Mouse (Mus musculus) E14TG2a.4 (cell line): ENCODE results near the gene Podxl2.

Experiments
- CTCF ChIP-seq: conservative IDR thresholded peaks from 2 replicates; pipeline ENCODE4 v1.5.1; 2014; ENCODE audit warnings: low read length
- POU5F1 ChIP-seq: IDR thresholded peaks from 2 replicates; pipeline ENCODE4 v1.6.1; 2014; ENCODE audit warnings: low read length, borderline replicate concordance

DNA sequence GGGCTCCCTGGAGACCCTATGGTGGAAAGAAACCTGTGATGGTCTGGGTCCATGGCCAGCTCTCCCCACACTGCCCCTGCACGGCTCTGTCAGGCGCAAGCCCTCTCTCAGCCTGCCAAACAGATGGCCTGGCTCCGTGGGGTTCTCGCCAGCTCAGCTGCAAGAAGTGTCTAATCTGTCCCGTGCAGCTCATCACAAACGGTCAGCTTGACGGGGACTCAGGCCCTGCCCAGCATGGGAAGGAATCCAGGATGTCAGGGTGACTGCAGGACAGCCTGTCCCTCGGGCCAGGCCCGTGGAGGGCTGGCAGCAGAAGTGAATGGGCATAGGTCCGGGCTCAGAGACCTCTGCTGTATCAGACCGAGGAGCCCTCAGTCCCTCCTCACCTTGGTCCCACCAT lies 52.9 kb downstream of the Podxl2 start:
- TF ChIP-seq CTCF (no peak), POU5F1 (no peak)
